Mouse (Mus musculus): ENCODE results near the gene Fam20b.

Gene Fam20b

DNA sequence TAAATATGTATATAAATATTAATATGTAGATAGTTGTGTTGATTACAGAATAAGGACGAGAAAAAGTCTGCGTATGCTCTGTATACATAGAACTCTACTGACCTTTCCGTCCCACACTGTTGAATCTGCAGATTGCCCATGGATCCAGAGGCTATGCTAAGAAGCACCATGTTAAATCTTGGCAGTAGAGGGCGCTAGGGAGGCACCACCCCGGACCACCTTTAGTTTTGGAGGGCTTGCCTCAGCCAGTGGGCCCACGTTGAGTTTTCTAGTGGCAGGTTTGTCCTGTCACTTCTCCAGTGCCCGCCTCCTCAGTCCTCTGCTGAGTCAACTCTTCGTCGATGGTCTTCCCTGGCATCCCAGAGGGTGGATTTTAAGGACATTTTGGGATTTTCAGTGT, 11.9 kb upstream of the Fam20b start:
- DNase-seq (ENCODE audit: low spot score in 2 of 2) = no peak

DNA sequence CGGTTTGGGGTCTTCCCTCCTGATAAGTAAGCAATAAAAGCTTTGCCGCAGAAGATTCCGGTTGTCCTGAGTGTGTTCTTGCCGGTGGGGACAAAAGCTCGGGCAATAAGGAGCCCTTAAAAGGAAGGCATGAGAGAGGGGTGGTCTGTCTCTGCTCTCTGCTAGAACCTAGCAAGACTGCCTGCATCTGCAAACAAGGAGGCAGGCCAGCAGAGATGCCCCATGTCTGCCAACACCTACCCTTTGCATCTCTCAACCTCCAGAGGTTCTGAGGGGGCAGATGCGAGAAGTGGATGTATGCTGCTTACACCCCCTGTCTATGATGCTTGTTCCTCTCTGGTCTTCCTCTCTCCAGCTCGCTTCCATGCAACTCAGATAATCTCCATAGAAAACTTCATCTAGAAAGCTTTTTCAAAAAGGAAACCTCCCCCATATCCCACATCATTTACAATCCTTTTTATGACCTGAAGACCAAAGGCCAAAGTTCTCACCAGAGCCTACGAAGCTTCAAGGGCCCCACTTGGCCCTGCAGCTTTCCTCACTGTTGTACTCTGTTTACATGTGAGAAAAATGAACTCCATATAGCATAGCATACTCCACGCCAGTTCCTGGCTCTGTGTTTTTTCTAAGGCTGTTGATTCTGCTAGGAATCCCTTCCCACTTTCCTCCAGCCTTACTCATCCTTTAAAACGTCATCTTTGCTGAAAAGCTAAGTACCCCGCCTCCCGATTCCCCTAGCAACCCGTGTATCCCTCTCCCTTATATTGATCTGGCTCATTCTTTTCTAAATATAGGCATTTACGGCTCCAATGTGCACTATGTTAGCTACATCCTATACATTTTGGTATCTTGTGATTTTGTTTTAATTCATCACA, 8.6 kb upstream of the Fam20b start:
- no peak for DNase-seq (ENCODE audit: low spot score in 2 of 2)

DNA sequence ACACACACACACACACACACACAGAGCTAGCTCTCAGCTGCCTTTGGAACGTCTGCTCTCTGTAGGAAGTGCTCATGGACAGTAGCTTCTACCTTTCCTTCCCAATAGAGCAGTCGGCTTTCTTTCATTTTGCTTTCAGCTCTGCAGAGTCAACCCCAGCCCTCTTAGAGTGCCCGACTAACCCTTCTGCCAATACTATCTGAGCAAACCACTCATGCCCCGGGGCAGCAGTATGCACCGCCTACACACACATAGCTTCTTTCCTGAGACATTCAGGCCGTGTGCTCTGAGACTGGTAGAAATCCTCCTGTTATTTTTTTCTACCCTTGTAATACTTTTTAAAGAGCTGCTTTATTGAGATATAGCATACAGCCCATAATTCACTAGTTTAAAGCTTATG, 3.2 kb upstream of the Fam20b start:
- DNase-seq (ENCODE audit: low spot score in 2 of 2) = no peak

GRCm38 (mm10) chr1:156720046-156720445, 1.2 kb upstream of the Fam20b start:
- DNase-seq (ENCODE audit: low spot score in 2 of 2) = no peak

DNA sequence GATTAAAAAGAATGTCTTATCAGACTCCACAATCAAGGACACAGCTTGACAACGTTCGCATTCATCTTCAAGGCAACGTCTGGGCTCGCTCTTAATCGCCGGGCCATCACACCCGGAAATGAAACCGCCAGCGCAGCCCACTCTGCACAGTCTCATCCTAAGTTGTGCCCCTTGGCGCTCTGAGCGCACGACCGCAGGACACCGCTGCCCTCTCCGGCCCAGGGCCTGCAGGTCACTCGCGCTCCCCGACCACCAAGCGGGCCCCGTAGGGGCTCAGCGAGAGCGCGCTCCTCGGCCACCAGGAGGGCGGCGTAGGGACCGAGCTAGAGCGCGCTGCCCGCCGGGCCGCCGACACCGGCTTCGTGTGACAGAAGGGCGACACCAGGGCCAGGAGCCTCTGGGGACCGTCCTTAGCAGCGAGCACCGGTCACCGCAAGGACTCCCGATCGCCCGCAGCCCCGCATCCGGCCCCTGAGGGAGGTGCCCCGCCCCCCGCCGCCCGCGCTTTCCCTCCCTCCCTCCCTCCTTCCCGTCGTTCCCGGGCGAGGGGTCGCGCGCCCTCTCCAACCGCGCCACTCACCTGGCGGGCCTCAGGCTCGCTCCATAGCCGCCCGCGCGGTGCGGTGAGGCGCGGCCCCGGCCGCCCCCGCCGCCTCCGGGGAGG, 468 bp downstream of the Fam20b start:
- peak; percentile 8 to 64 for DNase-seq (ENCODE audit: low spot score in 2 of 2)

- peak in 1 of 2 experiments; percentile 16 for DNase-seq (ENCODE audit: low spot score in 2 of 2)
These were observed 1.1 kb downstream of the Fam20b start for GRCm38 (mm10) chr1:156717751-156718285.

- DNase-seq (ENCODE audit: low spot score in 2 of 2) = no peak
These were observed 2.2 kb downstream of the Fam20b start for GRCm38 (mm10) chr1:156716681-156717080.

DNA sequence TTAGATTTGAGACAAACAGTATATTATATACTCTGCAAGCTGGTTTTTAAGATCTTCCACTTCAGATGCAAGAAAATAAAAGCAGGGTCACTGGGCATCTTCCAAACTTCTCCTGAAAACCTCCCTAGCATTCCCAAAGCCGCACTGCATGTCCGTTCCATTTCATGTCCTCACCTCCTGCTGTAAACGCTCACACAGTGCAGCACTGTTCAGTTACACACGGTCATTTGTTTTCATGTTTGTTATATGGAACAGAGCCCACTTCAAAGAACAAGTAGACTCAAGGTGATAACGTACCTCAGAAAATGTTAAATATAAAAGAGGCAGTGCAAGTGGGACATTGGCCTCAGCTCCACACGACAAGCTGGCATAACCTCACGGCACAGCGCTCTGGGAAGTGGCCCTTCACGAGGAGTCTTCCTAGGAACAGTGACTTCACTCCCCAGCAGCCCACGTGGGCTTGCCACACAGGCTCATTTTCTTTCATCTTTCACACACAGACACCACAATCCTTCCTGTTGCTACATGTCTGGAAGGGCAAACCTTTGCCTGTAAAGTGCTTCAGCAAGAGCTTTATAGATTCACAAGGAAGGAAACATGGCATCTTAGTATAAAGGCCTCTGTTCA, 8.3 kb downstream of the Fam20b start:
- DNase-seq (ENCODE audit: low spot score in 2 of 2) = peak in 1 of 2 experiments; percentile 9

DNA sequence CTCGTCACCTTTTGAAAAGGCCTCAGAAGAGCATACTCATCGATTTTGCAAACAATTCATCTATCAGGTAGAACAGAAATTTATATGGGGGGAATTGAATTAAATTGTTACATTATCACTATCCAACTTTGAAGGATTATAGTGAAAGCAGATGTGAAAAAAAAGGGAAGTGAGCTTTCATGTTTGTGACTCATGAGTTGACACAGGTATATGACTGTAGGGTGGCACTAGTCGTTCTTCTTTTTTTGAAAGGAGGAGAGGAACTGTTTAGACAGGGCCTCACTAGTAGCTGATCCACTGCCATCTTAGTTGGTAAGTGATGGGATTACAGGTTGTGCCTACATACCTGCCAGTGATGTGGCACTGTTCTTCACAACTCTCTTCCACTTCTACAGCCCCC, 10.2 kb downstream of the Fam20b start:
- no peak for DNase-seq (ENCODE audit: low spot score in 2 of 2)

GRCm38 (mm10) chr1:156705696-156706285, 13.1 kb downstream of the Fam20b start:
- no peak for DNase-seq (ENCODE audit: low spot score in 2 of 2)

DNA sequence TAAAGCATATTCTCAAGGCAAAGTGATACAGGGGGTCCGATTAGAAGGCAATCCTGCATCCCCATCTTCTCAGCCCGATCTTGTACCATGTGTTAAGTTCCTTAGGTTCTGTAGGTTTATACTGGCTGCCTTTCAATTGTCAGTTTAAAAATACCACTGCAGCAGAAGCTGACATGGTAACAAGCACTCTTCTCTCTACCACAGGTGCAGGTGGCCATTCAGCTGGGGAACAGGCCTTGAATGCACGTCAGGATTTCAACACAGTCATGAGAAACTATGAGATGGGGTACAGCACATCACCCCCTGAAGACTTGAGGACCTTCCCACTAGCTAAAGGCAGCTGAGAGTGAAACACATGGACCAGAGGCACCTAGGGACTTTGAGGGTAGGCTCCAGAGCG, 15.4 kb downstream of the Fam20b start:
- DNase-seq (ENCODE audit: low spot score in 2 of 2) = no peak

DNA sequence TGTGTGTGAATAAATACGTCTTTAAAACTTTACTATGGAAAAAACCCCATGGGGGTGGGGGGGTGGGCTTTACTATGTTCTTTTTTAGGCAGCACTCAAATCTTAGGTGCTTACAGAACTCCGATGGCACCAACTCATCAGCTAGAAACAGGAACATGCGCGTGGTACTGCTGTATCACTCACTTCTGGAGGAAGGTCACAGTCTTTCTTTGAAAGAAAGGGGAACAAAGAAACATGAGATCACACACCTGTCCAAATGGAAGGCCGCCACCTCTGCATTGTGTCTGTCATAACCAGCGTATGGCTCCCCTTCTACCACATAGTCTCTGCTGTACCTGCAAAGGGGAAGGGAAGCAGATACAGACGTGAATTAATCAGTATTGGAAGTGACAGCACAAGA, 16.7 kb downstream of the Fam20b start:
- no peak for DNase-seq (ENCODE audit: low spot score in 2 of 2)

- no peak for DNase-seq (ENCODE audit: low spot score in 2 of 2)
These were observed 32.7 kb downstream of the Fam20b start for GRCm38 (mm10) chr1:156686025-156686661.

- DNase-seq (ENCODE audit: low spot score in 2 of 2) = no peak
These were observed 39.3 kb downstream of the Fam20b start for GRCm38 (mm10) chr1:156679599-156679998.

GRCm38 (mm10) chr1:156677230-156677629, 41.7 kb downstream of the Fam20b start:
- no peak for DNase-seq (ENCODE audit: low spot score in 2 of 2)

GRCm38 (mm10) chr1:156676596-156676995, 42.3 kb downstream of the Fam20b start:
- no peak for DNase-seq (ENCODE audit: low spot score in 2 of 2)

DNA sequence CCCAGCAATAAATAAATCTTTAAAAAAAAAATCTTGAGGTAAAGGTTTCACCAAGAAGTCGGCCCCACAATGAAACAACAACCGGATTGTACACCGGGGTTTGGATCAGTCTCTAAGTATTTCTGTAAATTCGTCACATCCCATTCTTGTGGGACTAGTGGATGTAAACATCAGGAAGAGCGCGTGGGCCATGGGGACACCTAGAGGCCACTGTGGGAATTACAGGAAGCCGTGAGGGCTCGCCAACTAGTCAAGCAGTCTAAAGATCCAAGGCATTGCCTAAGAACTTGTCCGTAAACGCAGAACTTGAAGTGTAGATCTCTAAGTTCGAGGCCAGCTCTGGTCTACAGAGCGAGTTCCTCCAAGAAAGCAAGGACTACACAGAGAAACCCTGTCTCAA, 42.7 kb downstream of the Fam20b start:
- DNase-seq (ENCODE audit: low spot score in 2 of 2) = no peak

DNA sequence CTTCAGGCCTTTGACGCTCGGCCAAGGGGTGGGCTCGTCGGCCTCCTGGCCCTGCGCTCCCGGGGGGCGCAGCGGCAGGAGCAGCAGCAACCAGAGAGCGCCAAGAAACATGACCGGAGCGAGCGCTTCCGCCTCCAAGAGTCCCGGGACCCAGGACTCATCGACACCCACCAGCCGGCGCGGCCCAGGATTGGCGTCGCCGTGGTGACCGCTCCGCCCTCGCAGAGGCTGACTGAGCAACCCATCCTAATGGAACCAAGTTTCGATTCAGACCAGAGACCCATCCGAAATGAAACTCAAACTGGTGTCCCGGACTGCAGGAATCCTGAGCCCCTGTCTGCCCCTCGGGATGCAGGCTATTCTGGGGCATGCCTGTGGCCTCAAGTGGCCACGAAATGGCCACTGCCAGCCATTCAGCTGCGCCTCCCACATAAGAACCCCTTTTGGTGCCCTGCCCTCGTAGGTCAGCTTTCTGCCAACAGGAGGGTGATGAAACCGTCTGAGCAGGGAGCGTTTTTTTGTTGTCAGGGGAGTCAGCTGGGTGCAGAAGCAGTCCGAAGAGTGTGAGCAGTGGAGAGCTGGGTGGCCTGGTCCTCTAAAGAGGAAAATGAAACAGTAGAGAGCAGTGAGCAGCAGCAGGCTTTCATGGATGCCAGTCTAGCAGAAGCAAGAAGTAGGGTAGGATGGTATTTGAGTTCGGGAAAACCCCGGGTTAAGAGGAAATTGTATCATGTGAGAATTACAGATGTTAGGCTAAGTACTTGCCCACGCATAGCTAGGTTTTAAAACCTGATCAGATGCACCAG, 44.5 kb downstream of the Fam20b start, which contains the start of gene Tor3a:
Gene Tor3a, minus strand, starts transcription at position 162 of the 806 bp plus-strand sequence.
- DNase-seq (ENCODE audit: low spot score in 2 of 2) = peak; percentile 61 to 80

DNA sequence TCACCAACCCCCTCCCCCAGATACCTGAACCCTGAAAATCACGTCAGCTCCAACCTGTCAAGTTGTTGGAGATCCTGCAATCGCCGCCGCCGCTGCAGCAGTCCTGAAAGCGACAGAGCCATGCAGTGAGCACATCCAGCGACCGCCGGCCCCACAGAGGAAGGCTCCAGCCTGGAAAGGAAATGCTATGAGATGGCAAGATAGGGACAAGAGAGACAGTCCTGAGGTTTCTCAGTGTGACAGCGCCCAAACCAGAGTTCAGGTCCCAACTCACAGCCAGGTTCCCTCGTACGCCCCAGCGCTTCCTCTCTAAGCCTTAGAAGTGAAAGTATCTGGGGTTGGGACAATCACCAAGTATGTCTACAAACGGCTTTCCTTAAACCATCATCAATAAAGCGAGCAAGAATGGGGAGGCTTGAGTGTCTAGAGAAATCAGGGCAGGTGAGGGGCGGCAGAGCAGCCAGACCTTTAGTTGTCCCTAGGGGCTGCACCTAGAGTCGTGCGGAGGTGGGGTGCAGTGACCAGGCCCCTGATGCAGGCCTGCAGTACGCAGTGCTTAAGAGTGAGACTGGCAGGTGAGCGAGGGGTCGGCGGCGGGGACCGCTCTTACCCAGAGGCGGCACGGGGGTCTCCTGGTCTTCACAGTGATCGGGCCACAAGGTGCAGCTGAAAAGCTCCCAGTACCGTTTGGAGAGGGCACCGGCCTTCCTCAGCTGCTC, 45.3 kb downstream of the Fam20b start:
- DNase-seq (ENCODE audit: low spot score in 2 of 2) = no peak
